Mouse (Mus musculus) myocyte (in vitro differentiated cells): ENCODE results near the gene 4933406M09Rik. TPM values are rescaled to one million over a fixed set of nuclear protein-coding genes. Genes with fewer than 3 reads are reported as not detected.

ENCODE experiments used
- H3K27me3 ChIP-seq: one replicate; pipeline ENCODE4 v1.6.1; 2011; ENCODE audit not compliant: control insufficient read depth, insufficient read depth, insufficient read length
- H3K36me3 ChIP-seq: one replicate; pipeline ENCODE4 v1.6.1; 2011; ENCODE audit not compliant: control insufficient read depth, insufficient read depth
- H3K4me2 ChIP-seq: one replicate; pipeline ENCODE4 v1.6.1; 2011; ENCODE audit warnings: low read depth, control low read depth
- H3K4me3 ChIP-seq: one replicate; pipeline ENCODE4 v1.5.1; 2011; ENCODE audit warnings: mild to moderate bottlenecking, control low read depth, moderate library complexity
- H3K79me2 ChIP-seq: one replicate; pipeline ENCODE4 v1.6.1; 2011; ENCODE audit not compliant: control insufficient read depth, insufficient read depth
- H3ac ChIP-seq: one replicate; pipeline ENCODE4 v1.6.1; 2011; ENCODE audit not compliant: control insufficient read depth, insufficient read length
- CEBPB ChIP-seq: IDR thresholded peaks from 2 replicates; pipeline ENCODE4 v1.6.1; 2011; ENCODE audit warnings: mild to moderate bottlenecking, moderate library complexity; ENCODE audit not compliant: poor library complexity, insufficient read depth, severe bottlenecking
- E2F4 ChIP-seq: IDR thresholded peaks from one replicate; pipeline ENCODE4 v1.6.1; 2011; ENCODE audit warnings: mild to moderate bottlenecking, control low read depth, moderate library complexity; ENCODE audit not compliant: insufficient read depth
- MAX ChIP-seq: IDR thresholded peaks from one replicate; pipeline ENCODE4 v1.6.1; 2011; ENCODE audit warnings: low read depth, mild to moderate bottlenecking, control low read depth
- MYOD1 ChIP-seq, 3 experiments: IDR thresholded peaks; one replicate each; pipeline ENCODE4 v1.6.1; 2011; ENCODE audit warnings: control low read depth in 2 of 3, low read depth in 2 of 3, mild to moderate bottlenecking in 2 of 3, moderate library complexity in 1 of 3; ENCODE audit not compliant: insufficient read length in 2 of 3, control insufficient read depth in 1 of 3
- MYOG ChIP-seq, 3 experiments: IDR thresholded peaks; one replicate each; pipeline ENCODE4 v1.6.1; 2011; ENCODE audit warnings: control low read depth in 2 of 3, low read depth in 2 of 3, mild to moderate bottlenecking in 2 of 3; ENCODE audit not compliant: insufficient read length in 2 of 3, control insufficient read depth in 1 of 3, insufficient read depth in 1 of 3
- POLR2A ChIP-seq: IDR thresholded peaks from one replicate; pipeline ENCODE4 v1.6.1; 2011; ENCODE audit warnings: low read depth, mild to moderate bottlenecking, control low read depth, moderate library complexity; ENCODE audit not compliant: insufficient read length
- POLR2AphosphoS2 ChIP-seq: IDR thresholded peaks from one replicate; pipeline ENCODE4 v1.6.1; 2011; ENCODE audit warnings: low read depth, control low read depth; ENCODE audit not compliant: insufficient read length
- REST ChIP-seq: IDR thresholded peaks from one replicate; pipeline ENCODE4 v1.6.1; 2011; ENCODE audit warnings: mild to moderate bottlenecking, control low read depth, moderate library complexity; ENCODE audit not compliant: insufficient read depth, insufficient read length
- SRF ChIP-seq: IDR thresholded peaks from one replicate; pipeline ENCODE4 v1.6.1; 2011; ENCODE audit warnings: low read depth; ENCODE audit not compliant: control insufficient read depth, insufficient read length
- TCF12 ChIP-seq: IDR thresholded peaks from one replicate; pipeline ENCODE4 v1.6.1; 2011; ENCODE audit warnings: mild to moderate bottlenecking, control low read depth; ENCODE audit not compliant: poor library complexity, insufficient read depth, severe bottlenecking
- TCF3 ChIP-seq: IDR thresholded peaks from one replicate; pipeline ENCODE4 v1.6.1; 2011; ENCODE audit warnings: low read depth, control low read depth; ENCODE audit not compliant: insufficient read length
- USF1 ChIP-seq: IDR thresholded peaks from one replicate; pipeline ENCODE4 v1.6.1; 2011; ENCODE audit warnings: low read depth, mild to moderate bottlenecking, control low read depth, moderate library complexity
- polyA plus RNA-seq: library from polyadenylated mRNA; unstranded; fragments of >200 nt; fragmentation: generic; extraction: Trizol; gene quantifications from one replicate; pipeline ENCODE4 v1.2.1, GENCODE M21; 2012; ENCODE audit warnings: missing spikeins

4933406M09Rik gene
- polyA plus RNA-seq, 1 experiment = not detected

DNA sequence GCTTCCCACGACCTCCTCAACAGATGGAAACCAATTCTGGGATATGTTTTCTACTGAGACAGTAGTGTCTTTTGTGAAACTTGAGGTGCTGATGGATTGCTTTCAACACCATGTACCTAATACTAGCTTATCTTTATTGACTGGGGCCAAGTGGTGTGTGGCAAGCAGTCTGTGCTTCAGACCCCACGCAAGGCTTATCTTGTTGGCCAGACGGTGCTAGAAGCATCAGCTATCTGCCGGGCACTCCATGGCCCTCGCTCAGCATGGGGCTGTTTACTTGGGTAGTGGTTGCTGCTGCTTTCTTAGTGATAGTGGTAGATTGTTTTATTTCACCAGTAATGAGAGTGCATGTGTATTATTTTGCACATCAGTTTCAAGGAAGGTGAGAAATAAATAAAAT is 40.5 kb downstream of the 4933406M09Rik start:
- Histone ChIP-seq H3K4me2 (no peak overlapping the region), H3K27me3 (no peaks in the 10 kb centered on the region), H3K4me3 (no peak overlapping the region), H3K36me3 (peaks cover 65% of the 10 kb centered on the region), H3K79me2 (peaks cover 13% of the 10 kb centered on the region), H3ac (no peak overlapping the region)
- TF ChIP-seq E2F4 = no peak
- TF ChIP-seq USF1 = no peak
- no peak for TF ChIP-seq CEBPB
- no peak for TF ChIP-seq MYOG (IDR thresholded peaks at IDR 0.05; ENCODE audit: control insufficient read depth in 1 of 3, insufficient read depth in 1 of 3, insufficient read length in 2 of 3, low read depth in 2 of 3)
- TF ChIP-seq REST = no peak
- TF ChIP-seq SRF = no peak
- TF ChIP-seq TCF12 = no peak
- no peak for TF ChIP-seq MYOD1 (IDR thresholded peaks at IDR 0.05; ENCODE audit: control insufficient read depth in 1 of 3, insufficient read length in 2 of 3, low read depth in 2 of 3)
- TF ChIP-seq POLR2AphosphoS2 = no peak
- no peak for TF ChIP-seq POLR2A
- TF ChIP-seq TCF3 = no peak
- TF ChIP-seq MAX = no peak

DNA sequence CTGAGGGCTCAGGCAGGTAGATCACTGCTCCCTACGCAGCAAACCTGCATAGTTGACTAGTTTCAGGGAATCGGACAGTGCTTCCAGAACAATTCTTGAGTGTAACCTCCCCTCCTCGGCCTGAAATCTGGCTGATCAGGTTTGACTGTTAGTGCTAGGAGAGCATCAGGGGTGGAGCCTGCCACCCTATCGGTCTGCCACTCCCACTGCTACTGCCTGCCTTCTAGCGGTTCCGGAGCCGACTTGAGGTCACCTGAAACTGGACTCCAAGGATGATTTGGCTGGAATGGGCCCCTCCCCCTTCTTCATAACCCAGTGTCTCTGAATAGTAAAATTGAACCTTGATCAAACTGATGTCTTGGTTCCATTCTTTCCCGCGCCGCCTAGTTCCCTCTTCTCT is 47.3 kb downstream of the 4933406M09Rik start:
- no peaks in the 10 kb centered on the region for H3K79me2 ChIP-seq
- H3K4me3 ChIP-seq = no peak overlapping the region
- H3K4me2 ChIP-seq = no peak overlapping the region
- TF ChIP-seq TCF12 (no peak), CEBPB (no peak), POLR2A (no peak), SRF (no peak), REST (no peak), MYOG (IDR thresholded peaks at IDR 0.05; ENCODE audit: control insufficient read depth in 1 of 3, insufficient read depth in 1 of 3, insufficient read length in 2 of 3, low read depth in 2 of 3) (no peak), TCF3 (no peak), POLR2AphosphoS2 (no peak), E2F4 (no peak), USF1 (no peak), MYOD1 (IDR thresholded peaks at IDR 0.05; ENCODE audit: control insufficient read depth in 1 of 3, insufficient read length in 2 of 3, low read depth in 2 of 3) (no peak), MAX (no peak)
- no peak overlapping the region for H3ac ChIP-seq
- H3K36me3 ChIP-seq = peaks cover 28% of the 10 kb centered on the region
- no peaks in the 10 kb centered on the region for H3K27me3 ChIP-seq

DNA sequence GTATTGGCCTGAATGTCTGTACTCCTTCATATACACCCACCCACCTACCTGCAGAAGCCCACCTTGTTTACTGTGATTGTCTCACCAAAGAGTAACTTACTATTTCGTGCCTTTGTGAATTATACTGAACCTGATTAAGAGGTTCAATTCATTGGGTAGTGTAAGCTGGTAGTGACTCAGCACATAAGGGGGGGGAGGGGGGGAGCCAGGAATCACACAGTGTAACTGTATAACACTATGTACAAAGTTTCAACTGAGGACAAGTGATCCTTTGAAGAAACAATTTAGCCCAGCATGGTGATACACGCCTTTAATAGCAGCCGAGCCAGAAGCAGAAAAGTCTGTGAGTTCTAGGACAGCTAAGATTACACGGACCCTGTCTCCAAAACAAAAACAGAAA is 47.7 kb downstream of the 4933406M09Rik start:
- Histone ChIP-seq H3K36me3 (peaks cover 27% of the 10 kb centered on the region), H3K4me2 (no peak overlapping the region), H3K27me3 (no peaks in the 10 kb centered on the region), H3K79me2 (no peaks in the 10 kb centered on the region), H3ac (no peak overlapping the region), H3K4me3 (no peak overlapping the region)
- TF ChIP-seq REST = no peak
- TF ChIP-seq USF1 = no peak
- no peak for TF ChIP-seq CEBPB
- no peak for TF ChIP-seq E2F4
- no peak for TF ChIP-seq POLR2A
- TF ChIP-seq POLR2AphosphoS2 = no peak
- no peak for TF ChIP-seq MYOG (IDR thresholded peaks at IDR 0.05; ENCODE audit: control insufficient read depth in 1 of 3, insufficient read depth in 1 of 3, insufficient read length in 2 of 3, low read depth in 2 of 3)
- TF ChIP-seq MAX = no peak
- TF ChIP-seq MYOD1 (IDR thresholded peaks at IDR 0.05; ENCODE audit: control insufficient read depth in 1 of 3, insufficient read length in 2 of 3, low read depth in 2 of 3) = no peak
- TF ChIP-seq TCF12 = no peak
- TF ChIP-seq TCF3 = no peak
- no peak for TF ChIP-seq SRF

DNA sequence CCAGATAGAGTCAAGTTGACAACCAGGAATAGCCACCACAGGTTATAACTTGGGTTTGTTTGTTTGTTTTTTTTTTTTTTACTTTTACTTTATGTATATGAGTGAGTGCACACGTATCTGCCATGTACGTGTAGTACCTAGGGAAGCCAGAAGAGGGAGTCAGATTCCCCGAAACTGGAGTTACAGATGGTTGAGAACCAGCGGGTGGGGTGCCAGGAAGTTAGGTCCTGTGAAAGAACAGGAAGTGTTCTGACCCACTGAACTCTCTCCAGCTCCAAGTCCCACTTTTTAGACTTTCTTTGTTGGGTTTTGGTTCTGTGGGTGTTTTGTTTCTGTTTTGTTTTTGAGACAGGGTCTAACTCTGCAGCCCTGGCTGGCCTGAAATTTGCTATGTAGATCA is 49.7 kb downstream of the 4933406M09Rik start:
- no peak overlapping the region for H3ac ChIP-seq
- no peak overlapping the region for H3K4me3 ChIP-seq
- H3K79me2 ChIP-seq = no peaks in the 10 kb centered on the region
- H3K4me2 ChIP-seq = no peak overlapping the region
- TF ChIP-seq CEBPB (no peak), REST (no peak), MAX (no peak), USF1 (no peak), POLR2AphosphoS2 (no peak), MYOG (IDR thresholded peaks at IDR 0.05; ENCODE audit: control insufficient read depth in 1 of 3, insufficient read depth in 1 of 3, insufficient read length in 2 of 3, low read depth in 2 of 3) (no peak), SRF (no peak), TCF12 (no peak), TCF3 (no peak), E2F4 (no peak), POLR2A (no peak), MYOD1 (IDR thresholded peaks at IDR 0.05; ENCODE audit: control insufficient read depth in 1 of 3, insufficient read length in 2 of 3, low read depth in 2 of 3) (no peak)
- H3K27me3 ChIP-seq = no peaks in the 10 kb centered on the region
- peaks cover 12% of the 10 kb centered on the region for H3K36me3 ChIP-seq

DNA sequence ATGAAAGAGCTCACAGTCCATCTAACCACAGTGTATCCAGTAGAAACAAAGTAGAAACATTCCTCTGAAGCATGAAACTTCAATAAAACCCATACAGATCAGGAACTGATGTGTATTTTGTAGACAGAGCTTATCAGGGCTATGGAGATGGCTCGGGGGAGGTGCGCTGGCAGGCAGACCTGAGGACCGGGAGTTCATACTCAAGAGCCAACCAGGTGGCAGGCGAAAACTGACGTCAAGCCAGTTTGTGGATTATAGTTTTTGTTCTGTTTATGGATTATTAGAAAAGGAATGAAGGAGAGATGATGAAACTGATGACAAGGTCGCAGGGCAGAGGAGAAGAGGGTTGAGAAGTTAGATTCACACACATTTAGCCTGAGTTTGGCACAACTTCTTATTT is 54.7 kb downstream of the 4933406M09Rik start:
- Histone ChIP-seq H3K4me2 (no peak overlapping the region), H3K79me2 (no peaks in the 10 kb centered on the region), H3K36me3 (no peaks in the 10 kb centered on the region), H3ac (no peak overlapping the region), H3K27me3 (no peaks in the 10 kb centered on the region), H3K4me3 (no peak overlapping the region)
- TF ChIP-seq CEBPB (no peak), E2F4 (no peak), SRF (no peak), POLR2AphosphoS2 (no peak), TCF12 (no peak), POLR2A (no peak), USF1 (no peak), MYOG (IDR thresholded peaks at IDR 0.05; ENCODE audit: control insufficient read depth in 1 of 3, insufficient read depth in 1 of 3, insufficient read length in 2 of 3, low read depth in 2 of 3) (no peak), MYOD1 (IDR thresholded peaks at IDR 0.05; ENCODE audit: control insufficient read depth in 1 of 3, insufficient read length in 2 of 3, low read depth in 2 of 3) (no peak), MAX (no peak), TCF3 (no peak), REST (no peak)
